Mouse (Mus musculus): ENCODE results near the gene Mt2. TPM values are rescaled to one million over a fixed set of nuclear protein-coding genes. Genes with fewer than 3 reads are reported as not detected.
"Not testable (repeated sequence)": the region's sequence is repeated elsewhere in the genome, so short reads cannot be mapped to it uniquely, and the experiment has no call there.

Mt2 gene
- polyA plus RNA-seq, 1 experiment from 2014 or later, result 21.4 TPM

DNA sequence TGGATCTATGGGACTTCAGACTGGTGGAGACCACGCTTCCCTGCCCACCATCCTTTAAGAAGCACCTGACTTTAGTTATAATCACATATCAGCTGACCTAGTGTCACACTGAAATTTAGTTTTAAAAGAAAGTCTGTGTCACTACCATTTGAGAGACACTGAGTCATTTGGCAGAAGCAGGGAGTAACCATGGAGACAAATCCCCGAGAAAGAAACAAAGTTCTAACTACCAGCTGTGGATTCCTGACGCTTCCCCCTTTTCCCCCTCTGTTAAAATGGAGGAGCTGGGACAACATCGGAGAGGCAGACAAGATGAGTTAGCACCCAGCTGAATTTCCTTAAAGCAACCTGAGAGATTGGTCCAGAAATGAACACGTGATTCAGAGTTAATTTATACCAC lies 24.2 kb upstream of the Mt2 start:
- 49% methylated on average over 5 of the region's 5 CpGs for WGBS
- Histone ChIP-seq H3K4me3 (no peak overlapping the region), H3K4me2 (no peak overlapping the region), H3K9ac (no peak overlapping the region), H3K4me1 (replicated peaks) (peaks cover 12% of the 10 kb centered on the region), H3K9me3 (no peaks in the 10 kb centered on the region), H3K27ac (replicated peaks) (no peak overlapping the region), H3K27me3 (peaks cover 4% of the 10 kb centered on the region; the same call in 1 of the 2 replicates), H3K36me3 (no peaks in the 10 kb centered on the region)
- ATAC-seq (ENCODE audit: low FRiP score, low read depth), result no peak

DNA sequence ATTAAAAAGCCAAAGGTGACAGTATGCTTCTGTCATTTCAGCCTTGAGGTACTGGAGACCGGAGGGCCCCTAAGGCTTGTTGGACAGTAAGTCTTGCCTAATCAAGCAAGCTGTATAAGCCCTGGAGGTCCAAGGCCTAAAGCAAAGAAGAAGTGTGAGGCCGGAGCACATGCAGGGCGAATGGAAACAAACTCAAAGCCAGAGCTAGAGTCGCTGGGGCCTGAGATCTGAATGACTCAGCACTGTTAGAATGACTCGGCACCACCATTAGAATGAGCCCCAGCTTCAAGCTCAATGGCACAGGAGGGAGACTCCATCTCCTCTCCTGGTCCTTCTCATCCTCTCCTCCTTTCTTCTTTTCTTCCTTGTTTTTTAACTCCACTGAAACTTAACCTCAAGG lies 21.5 kb upstream of the Mt2 start:
- H3K27me3 ChIP-seq, result peaks cover 4% of the 10 kb centered on the region; the same call in 1 of the 2 replicates
- no peak for ATAC-seq (ENCODE audit: low FRiP score, low read depth)
- H3K36me3 ChIP-seq, result no peaks in the 10 kb centered on the region
- no peak overlapping the region for H3K4me2 ChIP-seq
- H3K4me3 ChIP-seq, result no peak overlapping the region
- H3K9me3 ChIP-seq, result no peaks in the 10 kb centered on the region
- peaks cover 21% of the 10 kb centered on the region for H3K4me1 ChIP-seq (replicated peaks)
- H3K9ac ChIP-seq, result no peak overlapping the region
- 88% methylated on average over 5 of the region's 5 CpGs for WGBS
- no peak overlapping the region for H3K27ac ChIP-seq (replicated peaks)

DNA sequence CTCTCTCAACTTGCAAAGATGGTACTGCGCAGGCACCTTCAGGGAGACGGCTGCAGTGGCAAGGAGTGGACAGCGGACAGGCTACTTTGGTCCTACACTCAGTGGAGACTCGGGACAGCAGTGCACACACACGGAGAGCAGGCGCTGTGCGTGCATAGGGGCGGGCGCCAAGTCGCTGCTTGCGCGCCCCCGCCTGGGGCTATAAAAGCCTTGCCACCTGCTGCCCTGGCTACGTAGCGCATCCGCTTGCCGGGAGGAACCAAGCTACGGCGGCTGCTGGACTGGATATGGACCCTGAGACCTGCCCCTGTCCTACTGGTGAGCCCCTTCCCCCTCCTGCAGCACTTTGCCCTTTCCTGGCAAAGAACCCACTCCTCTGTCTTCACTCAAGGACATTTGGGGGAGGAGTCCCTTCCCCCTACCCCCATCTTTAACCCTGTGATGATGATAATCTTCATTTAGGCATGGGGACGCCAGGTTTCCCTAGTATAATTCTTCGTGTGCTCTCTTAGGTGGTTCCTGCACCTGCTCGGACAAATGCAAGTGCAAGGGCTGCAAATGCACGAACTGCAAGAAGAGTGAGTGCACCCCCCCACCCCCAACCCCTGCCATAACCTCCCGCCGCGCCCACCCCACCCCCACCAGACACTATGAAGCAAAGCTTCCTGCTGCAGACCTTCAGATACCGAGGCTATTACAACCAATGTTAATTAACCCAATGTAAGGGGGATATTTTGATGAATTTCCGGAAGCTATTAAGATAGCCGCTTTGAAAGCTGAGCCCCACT lies 19.8 kb upstream of the Mt2 start, which contains the start of gene Mt3:
Mt3 (plus strand) TSS at position 95 of the 788 bp plus-strand sequence.
- H3K4me1 ChIP-seq (replicated peaks), result peaks cover 21% of the 10 kb centered on the region
- H3K9me3 ChIP-seq, result no peaks in the 10 kb centered on the region
- peak within 1 kb of the TSS; percentile 45 for H3K4me3 ChIP-seq
- H3K27me3 ChIP-seq, result peaks cover 4% of the 10 kb centered on the region; the same call in 1 of the 2 replicates
- peak within 1 kb of the TSS; percentile 44 for H3K9ac ChIP-seq
- H3K27ac ChIP-seq (replicated peaks), result peak within 1 kb of the TSS; percentile 67
- H3K36me3 ChIP-seq, result no peaks in the 10 kb centered on the region
- peak within 1 kb of the TSS; percentile 88 for H3K4me2 ChIP-seq
- peak; percentile 90 for ATAC-seq (ENCODE audit: low FRiP score, low read depth)
- 2% methylated on average over 29 of the region's 29 CpGs for WGBS

DNA sequence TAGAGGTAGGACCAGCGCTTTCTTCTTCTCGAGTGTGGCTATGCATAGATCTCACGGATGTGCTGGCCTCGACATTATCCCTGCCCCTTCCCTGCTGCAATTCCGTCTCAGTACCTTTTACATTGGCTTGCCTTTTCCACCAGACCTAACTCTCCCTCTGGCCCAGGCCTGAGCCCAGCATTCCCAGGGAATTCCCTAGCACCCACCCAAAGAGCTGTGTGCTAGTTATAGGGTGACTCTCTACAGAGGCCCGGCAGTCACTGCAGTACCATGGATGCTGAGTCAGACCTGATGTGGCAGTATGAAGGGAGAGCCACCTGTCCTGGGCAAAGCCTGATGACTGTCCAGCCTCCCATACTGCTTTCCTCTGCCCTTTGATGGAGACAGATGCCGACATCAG lies 19.0 kb upstream of the Mt2 start:
- peak; percentile 32 for ATAC-seq (ENCODE audit: low FRiP score, low read depth)
- WGBS, result 24% methylated on average over 7 of the region's 7 CpGs
- H3K27me3 ChIP-seq, result peaks cover 4% of the 10 kb centered on the region; the same call in 1 of the 2 replicates

DNA sequence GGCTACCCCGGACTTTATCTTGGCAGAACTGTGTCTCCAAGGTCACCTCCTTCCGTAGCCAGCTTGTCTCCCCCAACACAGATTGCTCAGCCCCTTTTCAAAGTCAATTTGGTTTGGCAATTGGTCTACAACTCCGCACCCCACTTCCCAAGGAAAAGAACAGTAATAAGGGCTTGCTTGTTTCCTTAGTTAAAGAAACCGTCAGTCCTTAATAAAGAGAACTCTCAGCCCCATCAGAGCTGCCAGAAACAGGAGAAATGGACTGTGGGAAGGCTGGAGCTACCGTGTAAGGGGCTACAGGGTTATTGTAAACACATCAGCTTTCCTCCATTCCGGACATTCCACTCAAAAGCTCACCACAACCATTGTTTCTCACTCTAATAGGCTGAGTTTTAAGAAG lies 17.9 kb upstream of the Mt2 start:
- no peak overlapping the region for H3K4me3 ChIP-seq
- H3K9me3 ChIP-seq, result no peaks in the 10 kb centered on the region
- 40% methylated on average over 6 of the region's 6 CpGs for WGBS
- peaks cover 21% of the 10 kb centered on the region for H3K4me1 ChIP-seq (replicated peaks)
- no peaks in the 10 kb centered on the region for H3K36me3 ChIP-seq
- H3K27me3 ChIP-seq, result peaks cover 4% of the 10 kb centered on the region; the same call in 1 of the 2 replicates
- H3K4me2 ChIP-seq, result 0 out of 2 replicates have a peak overlapping the region, but pooled peaks have one; percentile 88
- peak overlapping the region; percentile 67 for H3K27ac ChIP-seq (replicated peaks)
- ATAC-seq (ENCODE audit: low FRiP score, low read depth), result 0 out of 2 replicates have a peak, but pooled peaks have one; percentile 24
- no peak overlapping the region for H3K9ac ChIP-seq

More for the DNA sequence above, 19.0 kb upstream of the Mt2 start:
- peak overlapping the region; percentile 88 for H3K4me2 ChIP-seq
- H3K36me3 ChIP-seq, result no peaks in the 10 kb centered on the region
- peaks cover 21% of the 10 kb centered on the region for H3K4me1 ChIP-seq (replicated peaks)
- H3K4me3 ChIP-seq, result peak overlapping the region; percentile 45
- peak overlapping the region; percentile 44 for H3K9ac ChIP-seq
- no peaks in the 10 kb centered on the region for H3K9me3 ChIP-seq
- H3K27ac ChIP-seq (replicated peaks), result peak overlapping the region; percentile 67

DNA sequence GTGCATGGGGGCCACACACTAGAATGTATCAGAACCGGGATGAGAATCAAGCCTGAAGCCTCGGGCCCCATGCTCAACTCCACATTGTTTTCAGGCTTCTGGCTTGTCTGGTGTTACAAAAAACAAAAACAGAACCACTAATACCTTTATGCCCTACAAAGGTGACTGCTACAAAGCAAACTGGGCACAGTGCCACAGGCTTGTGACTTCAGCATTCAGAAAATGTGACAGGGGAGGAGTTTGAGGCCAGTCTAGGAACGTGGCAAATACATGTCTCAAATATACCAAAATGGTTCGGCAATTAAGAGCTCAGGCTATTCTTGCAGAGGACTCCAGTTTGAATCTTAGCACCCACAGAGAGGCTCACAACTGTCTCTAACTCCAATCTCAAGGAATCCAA lies 16.4 kb upstream of the Mt2 start:
- H3K4me2 ChIP-seq, result no peak overlapping the region
- H3K36me3 ChIP-seq, result no peaks in the 10 kb centered on the region
- no peak overlapping the region for H3K9ac ChIP-seq
- H3K27ac ChIP-seq (replicated peaks), result no peak overlapping the region
- H3K4me1 ChIP-seq (replicated peaks), result peaks cover 21% of the 10 kb centered on the region
- 75% methylated on average over 4 of the region's 4 CpGs for WGBS
- no peak for ATAC-seq (ENCODE audit: low FRiP score, low read depth)
- peaks cover 4% of the 10 kb centered on the region; the same call in 1 of the 2 replicates for H3K27me3 ChIP-seq
- H3K4me3 ChIP-seq, result no peak overlapping the region
- H3K9me3 ChIP-seq, result no peaks in the 10 kb centered on the region

DNA sequence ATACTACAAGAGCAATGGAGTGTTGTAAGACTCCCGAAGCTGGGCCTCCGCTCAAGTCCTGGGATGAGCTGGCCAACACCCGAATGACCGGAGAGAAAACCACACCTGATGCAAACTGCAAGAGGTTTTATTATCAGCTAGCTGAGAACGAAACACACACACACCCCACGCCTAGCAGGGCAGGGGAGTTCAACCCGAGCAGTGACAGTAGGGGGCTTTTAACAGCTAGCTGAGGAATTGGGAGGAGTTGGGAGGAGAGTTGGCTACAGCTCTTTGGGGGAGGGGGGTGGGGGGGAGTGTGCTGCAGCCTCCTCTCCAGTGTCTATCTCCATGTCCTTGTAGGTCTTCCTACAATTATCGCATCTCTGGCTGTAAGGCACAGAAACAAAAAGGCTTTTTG lies 6.7 kb upstream of the Mt2 start:
- not testable (repeated sequence) for H3K4me2 ChIP-seq; ATAC-seq (ENCODE audit: low FRiP score, low read depth); H3K27ac ChIP-seq (replicated peaks); H3K36me3 ChIP-seq; H3K4me1 ChIP-seq (replicated peaks); H3K9ac ChIP-seq; H3K4me3 ChIP-seq; H3K27me3 ChIP-seq; H3K9me3 ChIP-seq
- WGBS, result 73% methylated on average over 8 of the region's 8 CpGs

DNA sequence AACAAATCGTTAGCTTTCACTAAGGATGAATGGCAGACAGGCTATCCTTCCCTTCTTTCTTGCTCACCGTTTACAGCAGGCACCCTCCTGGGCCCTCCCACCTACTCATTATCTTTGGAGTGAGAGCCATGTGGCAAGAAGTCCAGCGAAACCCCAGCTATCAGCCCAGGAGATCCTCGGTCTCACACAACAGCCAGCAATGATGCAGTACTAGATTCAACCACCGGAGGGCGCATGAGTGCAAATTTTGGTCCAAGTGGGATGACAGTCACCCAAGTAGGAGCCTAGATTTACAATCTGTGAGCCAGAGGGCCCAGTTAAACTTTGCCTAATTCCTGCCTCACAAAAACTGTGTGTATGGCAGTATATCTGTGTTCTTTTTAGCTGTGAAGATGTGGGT lies 5.2 kb upstream of the Mt2 start:
- peaks cover 9% of the 10 kb centered on the region for H3K4me1 ChIP-seq (replicated peaks)
- no peaks in the 10 kb centered on the region for H3K36me3 ChIP-seq
- H3K4me3 ChIP-seq, result no peak overlapping the region
- peaks cover 18% of the 10 kb centered on the region for H3K27me3 ChIP-seq
- peak overlapping the region; percentile 22; the same call in 1 of the 2 replicates for H3K4me2 ChIP-seq
- H3K9me3 ChIP-seq, result no peaks in the 10 kb centered on the region
- ATAC-seq (ENCODE audit: low FRiP score, low read depth), result peak; percentile 63
- H3K9ac ChIP-seq, result no peak overlapping the region
- WGBS, result 2% methylated on average over 6 of the region's 6 CpGs
- no peak overlapping the region for H3K27ac ChIP-seq (replicated peaks)

DNA sequence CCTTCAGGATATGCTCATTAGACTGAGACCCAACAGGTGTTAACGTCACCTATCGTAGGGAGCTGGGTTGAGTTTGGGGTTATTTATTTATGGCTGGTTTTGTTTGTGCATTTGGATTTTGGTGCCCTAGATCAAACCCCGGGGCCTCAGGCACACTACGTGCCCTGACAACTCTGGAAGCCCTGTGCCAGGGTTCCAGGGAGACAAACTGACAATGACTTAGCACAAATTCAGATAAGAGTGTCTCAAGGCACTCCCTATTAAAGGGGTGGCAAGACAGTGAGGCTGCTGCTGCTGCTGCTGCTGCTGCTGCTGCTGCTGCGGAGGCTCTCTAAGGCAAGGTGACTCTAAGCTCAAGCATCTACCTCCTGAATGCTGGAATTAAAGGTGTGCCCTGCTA lies 2.9 kb upstream of the Mt2 start:
- Histone ChIP-seq H3K9me3 (no peaks in the 10 kb centered on the region), H3K9ac (no peak overlapping the region), H3K4me2 (no peak overlapping the region), H3K4me1 (replicated peaks) (peaks cover 21% of the 10 kb centered on the region), H3K27ac (replicated peaks) (no peak overlapping the region), H3K4me3 (no peak overlapping the region), H3K36me3 (no peaks in the 10 kb centered on the region), H3K27me3 (peaks cover 39% of the 10 kb centered on the region)
- no peak for ATAC-seq (ENCODE audit: low FRiP score, low read depth)
- 90% methylated on average over 5 of the region's 5 CpGs for WGBS

DNA sequence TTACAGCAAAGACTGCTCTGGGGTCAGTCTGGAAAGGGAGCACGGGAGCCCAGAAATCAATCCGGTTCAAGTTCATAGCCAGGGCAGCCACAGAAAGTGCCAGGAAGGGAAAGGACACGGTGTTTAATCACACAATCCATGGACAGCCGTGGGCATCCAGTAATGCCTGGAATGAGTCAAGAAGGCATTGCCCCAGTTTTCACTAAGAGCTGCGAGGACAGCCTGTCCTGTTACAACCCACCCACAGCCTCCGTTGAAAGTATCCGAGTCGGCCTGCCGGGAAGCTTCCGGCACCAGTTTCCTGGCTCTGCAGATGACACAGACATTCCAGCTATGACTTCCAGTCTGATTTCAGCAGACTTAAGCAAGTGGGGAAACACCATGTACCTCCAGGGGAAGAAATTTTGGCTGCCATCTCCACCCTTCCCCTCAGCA lies 1.1 kb upstream of the Mt2 start:
- H3K9me3 ChIP-seq, result no peaks in the 10 kb centered on the region
- ATAC-seq (ENCODE audit: low FRiP score, low read depth), result no peak
- no peak overlapping the region for H3K9ac ChIP-seq
- H3K4me2 ChIP-seq, result peak overlapping the region; percentile 89
- peaks cover 21% of the 10 kb centered on the region for H3K4me1 ChIP-seq (replicated peaks)
- H3K27ac ChIP-seq (replicated peaks), result no peak overlapping the region
- H3K4me3 ChIP-seq, result peak overlapping the region; percentile 48; the same call in 1 of the 2 replicates
- no peaks in the 10 kb centered on the region for H3K36me3 ChIP-seq
- WGBS, result 52% methylated on average over 10 of the region's 10 CpGs
- peaks cover 57% of the 10 kb centered on the region for H3K27me3 ChIP-seq

DNA sequence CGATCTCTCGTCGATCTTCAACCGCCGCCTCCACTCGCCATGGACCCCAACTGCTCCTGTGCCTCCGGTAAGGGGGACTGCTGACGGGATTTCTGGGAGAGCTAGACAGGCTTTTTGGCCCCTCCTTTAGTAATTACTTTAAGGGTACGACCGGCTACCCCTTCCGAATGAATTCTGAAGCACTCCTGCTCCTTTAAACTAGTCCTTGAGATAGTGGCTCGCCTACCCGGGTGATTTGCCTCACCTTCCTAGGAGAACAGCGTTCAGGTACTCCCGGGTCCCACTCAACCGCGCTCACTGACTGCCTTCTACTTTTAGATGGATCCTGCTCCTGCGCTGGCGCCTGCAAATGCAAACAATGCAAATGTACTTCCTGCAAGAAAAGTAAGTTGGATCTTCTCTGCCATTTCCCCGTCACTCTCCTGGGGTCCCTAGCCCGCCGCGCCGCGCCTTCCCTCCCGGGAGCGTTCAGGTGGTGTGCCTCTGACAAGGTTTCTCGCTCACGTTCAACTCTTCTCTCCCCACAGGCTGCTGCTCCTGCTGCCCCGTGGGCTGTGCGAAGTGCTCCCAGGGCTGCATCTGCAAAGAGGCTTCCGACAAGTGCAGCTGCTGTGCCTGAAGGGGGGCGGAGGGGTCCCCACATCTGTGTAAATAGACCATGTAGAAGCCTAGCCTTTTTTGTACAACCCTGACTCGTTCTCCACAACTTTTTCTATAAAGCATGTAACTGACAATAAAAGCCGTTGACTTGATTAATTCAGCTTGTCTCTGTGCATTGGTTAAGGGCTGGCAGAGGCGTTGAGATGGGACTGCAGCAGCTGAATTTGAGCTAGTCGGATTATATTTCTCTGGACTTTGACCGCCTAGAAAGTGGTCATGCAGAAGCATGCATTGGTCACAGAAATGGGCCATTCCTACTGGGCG lies 607 bp downstream of the Mt2 start:
- peak overlapping the region; percentile 89 for H3K4me2 ChIP-seq
- no peak for ATAC-seq (ENCODE audit: low FRiP score, low read depth)
- H3K9ac ChIP-seq, result peak overlapping the region; percentile 33
- under 1% methylated on average over 39 of the region's 39 CpGs for WGBS
- H3K4me3 ChIP-seq, result peak overlapping the region; percentile 48
- H3K27me3 ChIP-seq, result peaks cover 74% of the 10 kb centered on the region
- H3K9me3 ChIP-seq, result no peaks in the 10 kb centered on the region
- peaks cover 21% of the 10 kb centered on the region for H3K4me1 ChIP-seq (replicated peaks)
- no peaks in the 10 kb centered on the region for H3K36me3 ChIP-seq
- no peak overlapping the region for H3K27ac ChIP-seq (replicated peaks)

Data from hindbrain, embryonic 15.5 days (tissue).